Mouse (Mus musculus) ES-Bruce4 (cell line): Measurements from ENCODE around the gene Arid5b. TPM values are rescaled to one million over a fixed set of nuclear protein-coding genes. Genes with fewer than 3 reads are reported as not detected.
A peak's percentile ranks its signal among the peaks of the same experiment; 100 is the strongest.

Experiments used
- H3K27ac ChIP-seq: 2 replicates; pipeline ENCODE4 v1.5.1; 2012; ENCODE audit warnings: low read length, inconsistent platforms; ENCODE audit not compliant: insufficient read depth
- H3K27me3 ChIP-seq: 2 replicates; pipeline ENCODE4 v1.6.1; 2012; ENCODE audit warnings: mild to moderate bottlenecking, low read length, inconsistent platforms; ENCODE audit not compliant: control insufficient read depth, poor library complexity, insufficient read depth, severe bottlenecking
- H3K36me3 ChIP-seq: 2 replicates; pipeline ENCODE4 v1.6.1; 2012; ENCODE audit warnings: inconsistent platforms, mild to moderate bottlenecking, low read length, moderate library complexity; ENCODE audit not compliant: control insufficient read depth, poor library complexity, insufficient read depth, severe bottlenecking
- H3K4me1 ChIP-seq: one replicate; pipeline ENCODE4 v1.8.1; 2011; ENCODE audit warnings: low read length; ENCODE audit not compliant: control insufficient read depth, insufficient read depth
- H3K4me3 ChIP-seq: 2 replicates; pipeline ENCODE4 v1.5.1; 2011; ENCODE audit warnings: low read depth, mild to moderate bottlenecking, low read length
- H3K9ac ChIP-seq: 2 replicates; pipeline ENCODE4 v1.6.1; 2012; ENCODE audit warnings: low read depth, mild to moderate bottlenecking, inconsistent platforms; ENCODE audit not compliant: poor library complexity, severe bottlenecking
- H3K9me3 ChIP-seq: replicated peaks from 2 replicates; pipeline ENCODE4 v1.6.1; 2012; ENCODE audit warnings: mild to moderate bottlenecking, low read length, inconsistent platforms; ENCODE audit not compliant: control insufficient read depth, poor library complexity, insufficient read depth, severe bottlenecking
- CTCF ChIP-seq: IDR thresholded peaks from one replicate; pipeline ENCODE4 v1.8.1; 2011; ENCODE audit warnings: low read depth, low read length
- EP300 ChIP-seq: IDR thresholded peaks from 2 replicates; pipeline ENCODE4 v1.6.1; 2011; ENCODE audit warnings: low read depth, low read length; ENCODE audit not compliant: insufficient read depth
- POLR2A ChIP-seq: IDR thresholded peaks from one replicate; pipeline ENCODE4 v1.8.1; 2011; ENCODE audit warnings: low read length; ENCODE audit not compliant: insufficient read depth
- polyA plus RNA-seq: library from polyadenylated mRNA; stranded (reverse); fragments of >200 nt; gene quantifications from 2 replicates; pipeline ENCODE4 v1.2.4, GENCODE M21; 2011; ENCODE audit warnings: low read depth; ENCODE audit not compliant: missing spikeins, insufficient read depth, insufficient read length

The Arid5b gene
- polyA plus RNA-seq, 1 experiment: 48.3 TPM

GRCm38 (mm10) chr10:68249355-68249782, 29.2 kb downstream of the Arid5b start:
- Histone ChIP-seq H3K9me3 (no peaks in the 10 kb centered on the region), H3K9ac (no peak overlapping the region), H3K4me1 (peaks cover 1% of the 10 kb centered on the region), H3K27ac (no peak overlapping the region), H3K4me3 (no peak overlapping the region), H3K36me3 (no peaks in the 10 kb centered on the region), H3K27me3 (no peaks in the 10 kb centered on the region)
- no peak for TF ChIP-seq POLR2A
- no peak for TF ChIP-seq CTCF
- 0 out of 2 replicates have a peak, but pooled peaks have one; percentile 43 for TF ChIP-seq EP300

GRCm38 (mm10) chr10:68248281-68249015, 30.1 kb downstream of the Arid5b start:
- peaks cover 1% of the 10 kb centered on the region for H3K4me1 ChIP-seq
- TF ChIP-seq CTCF: no peak
- no peak for TF ChIP-seq EP300
- no peak for TF ChIP-seq POLR2A
- H3K36me3 ChIP-seq: no peaks in the 10 kb centered on the region
- no peak overlapping the region for H3K9ac ChIP-seq
- no peaks in the 10 kb centered on the region for H3K27me3 ChIP-seq
- no peaks in the 10 kb centered on the region for H3K9me3 ChIP-seq
- no peak overlapping the region for H3K27ac ChIP-seq
- no peak overlapping the region for H3K4me3 ChIP-seq

DNA sequence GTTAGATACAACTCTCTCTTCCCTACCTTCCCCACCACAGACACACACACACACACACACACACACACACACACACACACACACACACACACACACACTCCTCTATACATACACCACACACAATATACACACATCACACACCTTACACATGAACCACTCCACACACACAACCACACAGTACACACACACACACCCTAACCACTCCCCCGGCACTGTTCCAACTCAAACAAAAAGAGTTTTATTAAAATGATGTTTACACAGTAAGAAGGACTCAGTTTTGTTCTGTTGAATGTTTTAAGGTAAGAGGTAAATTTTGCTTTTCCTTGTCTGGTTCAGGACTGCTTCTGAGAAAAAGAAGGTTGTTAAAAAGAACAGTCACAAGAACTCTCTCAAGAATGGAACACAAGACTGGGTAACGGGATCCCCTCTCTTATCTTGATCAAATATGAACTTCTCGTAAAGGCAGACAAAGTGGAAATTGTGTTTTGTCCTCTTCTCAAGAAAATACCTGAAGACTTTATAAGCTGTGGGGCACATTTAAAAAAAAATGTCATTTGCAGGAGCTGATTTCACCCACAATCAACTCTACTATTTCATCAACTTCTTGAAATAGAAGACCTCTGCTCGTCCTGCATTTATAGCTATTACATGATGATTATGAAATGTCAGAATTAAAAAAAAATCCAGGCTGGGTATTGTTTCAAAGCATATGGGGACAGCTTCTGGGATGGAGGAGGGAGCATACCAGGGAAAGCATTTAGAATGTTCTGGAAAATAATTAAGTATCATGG, 30.9 kb downstream of the Arid5b start:
- no peak overlapping the region for H3K9ac ChIP-seq
- TF ChIP-seq POLR2A (no peak), CTCF (no peak), EP300 (no peak)
- no peaks in the 10 kb centered on the region for H3K27me3 ChIP-seq
- peaks cover 1% of the 10 kb centered on the region for H3K4me1 ChIP-seq
- H3K4me3 ChIP-seq: no peak overlapping the region
- H3K27ac ChIP-seq: no peak overlapping the region
- no peaks in the 10 kb centered on the region for H3K36me3 ChIP-seq
- no peaks in the 10 kb centered on the region for H3K9me3 ChIP-seq

- no peaks in the 10 kb centered on the region for H3K36me3 ChIP-seq
- no peak overlapping the region for H3K4me3 ChIP-seq
- no peak for TF ChIP-seq POLR2A
- no peak for TF ChIP-seq CTCF
- no peak for TF ChIP-seq EP300
- H3K9me3 ChIP-seq: no peaks in the 10 kb centered on the region
- peaks cover 1% of the 10 kb centered on the region for H3K4me1 ChIP-seq
- H3K27me3 ChIP-seq: no peaks in the 10 kb centered on the region
- H3K27ac ChIP-seq: no peak overlapping the region
- H3K9ac ChIP-seq: no peak overlapping the region
Measured at GRCm38 (mm10) chr10:68246603-68247247, 31.8 kb downstream of the Arid5b start.

DNA sequence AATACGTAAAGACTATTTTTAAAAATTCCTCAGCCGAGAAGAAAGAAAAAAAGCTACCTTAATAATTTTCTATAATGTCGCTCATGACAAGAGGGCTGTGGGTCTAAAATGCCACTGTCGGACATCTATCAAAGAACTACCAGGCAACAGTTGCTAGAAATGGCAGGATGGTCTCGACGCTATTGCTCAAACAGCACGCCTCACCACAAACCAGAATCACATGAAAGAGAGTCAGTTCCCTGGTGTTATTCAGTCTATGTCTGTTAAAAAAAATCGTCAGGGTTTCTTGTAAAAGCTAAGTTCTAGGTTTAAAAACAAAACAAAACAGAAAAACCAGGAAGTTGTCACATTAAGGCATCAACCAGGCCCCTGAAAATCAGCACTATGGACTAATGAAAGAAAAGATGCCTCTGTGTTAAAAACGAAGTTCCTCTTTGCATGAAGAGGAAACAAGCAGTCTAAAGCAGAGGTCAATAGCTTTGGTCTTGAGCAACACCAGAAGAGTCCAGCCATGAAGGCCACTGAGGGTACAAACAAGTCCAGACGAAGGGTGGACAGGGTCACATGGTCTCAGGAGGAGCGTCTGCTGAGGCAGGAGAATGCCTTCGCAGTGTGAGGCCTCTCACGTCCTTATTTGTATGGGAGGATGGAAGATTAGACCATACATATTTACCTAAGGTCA, 37.6 kb downstream of the Arid5b start:
- H3K36me3 ChIP-seq: no peaks in the 10 kb centered on the region
- no peaks in the 10 kb centered on the region for H3K27me3 ChIP-seq
- H3K9me3 ChIP-seq: no peaks in the 10 kb centered on the region
- no peak for TF ChIP-seq EP300
- no peak for TF ChIP-seq CTCF
- TF ChIP-seq POLR2A: no peak
- no peaks in the 10 kb centered on the region for H3K4me1 ChIP-seq
- no peak overlapping the region for H3K9ac ChIP-seq
- no peak overlapping the region for H3K27ac ChIP-seq
- no peak overlapping the region for H3K4me3 ChIP-seq
